Mouse (Mus musculus) spleen, adult 18-20 months (tissue): ENCODE results near the gene Cst9.
A peak's percentile ranks its signal among the peaks of the same experiment; 100 is the strongest.

Experiments used
- DNase-seq, 2 experiments: peaks; one replicate each; pipeline ENCODE4 v3.0.0; 2022; ENCODE audit warnings: mixed read lengths in 2 of 2

The Cst9 gene

DNA sequence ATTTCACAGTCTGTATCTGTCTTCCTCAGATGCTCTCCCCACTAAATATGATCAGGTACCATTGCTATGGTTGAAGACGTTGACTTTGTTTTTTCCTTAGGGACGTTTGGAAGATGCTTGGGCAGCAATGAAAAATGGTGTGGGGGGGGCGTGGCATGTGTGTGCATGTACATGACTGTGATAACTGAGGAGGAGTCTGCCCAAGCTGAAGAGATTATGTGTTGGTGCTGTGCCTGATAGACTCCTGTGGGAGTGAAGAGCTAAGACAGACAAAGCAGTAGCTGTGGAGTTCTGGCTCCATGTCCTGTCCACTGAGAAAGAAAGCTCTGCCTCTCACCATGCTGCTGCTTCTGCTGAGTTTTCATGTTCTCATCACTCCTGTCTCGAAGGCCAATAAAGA is at the start of gene Cst9:
Gene Cst9 (plus strand): TSS at position 236 of the 400 bp plus-strand sequence.
- DNase-seq: no peak

DNA sequence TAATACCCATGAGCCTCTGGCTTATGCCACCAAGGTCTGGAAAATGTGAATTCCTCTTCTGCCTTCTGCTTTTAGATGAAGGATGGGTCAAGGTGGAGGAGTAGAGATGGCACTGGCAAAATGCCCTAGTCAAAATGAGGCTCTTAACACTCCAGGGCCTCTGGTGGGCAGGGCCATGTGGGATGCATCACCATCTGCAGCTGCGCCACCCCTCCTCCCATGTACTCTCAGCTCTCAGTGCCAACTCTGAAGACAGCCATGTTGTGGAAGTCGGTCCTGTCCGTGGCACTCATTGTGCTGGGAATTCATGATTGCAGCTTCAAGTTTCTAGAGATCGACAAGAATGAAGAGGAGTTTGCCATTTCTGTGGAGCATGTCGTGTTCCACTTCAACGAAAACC is 45.8 kb upstream of the Cst9 start, which contains the start of gene Cst12:
Gene Cst12 (plus strand): TSS at position 220 of the 400 bp plus-strand sequence.
- DNase-seq: no peak

- no peak for DNase-seq
Measured at GRCm38 (mm10) chr2:148798485-148798884, 36.5 kb upstream of the Cst9 start, which contains the start of gene Cst8. Gene Cst8, plus strand, starts transcription at chr2:148798785.

DNA sequence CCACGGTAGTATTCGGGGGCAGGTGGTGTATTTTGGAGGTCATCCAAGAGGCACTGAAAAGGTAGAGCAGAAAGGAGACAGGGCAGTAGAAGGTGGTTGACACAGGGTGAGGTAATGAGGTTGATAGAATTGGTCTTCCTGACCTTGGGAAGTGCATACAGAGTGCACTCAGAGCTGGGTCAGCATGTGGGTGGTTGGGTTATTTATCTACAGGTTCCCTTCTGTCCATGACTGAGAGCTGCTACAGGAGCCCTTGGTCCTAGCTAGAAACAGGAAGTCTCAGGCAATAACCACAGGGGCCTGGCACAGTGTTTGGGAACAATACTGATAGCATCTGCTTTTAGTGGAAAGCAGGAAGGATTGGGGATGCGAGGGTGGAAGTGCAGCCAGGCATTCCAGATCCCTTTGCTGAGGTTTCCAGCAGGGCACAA is 33.4 kb upstream of the Cst9 start:
- no peak for DNase-seq

DNA sequence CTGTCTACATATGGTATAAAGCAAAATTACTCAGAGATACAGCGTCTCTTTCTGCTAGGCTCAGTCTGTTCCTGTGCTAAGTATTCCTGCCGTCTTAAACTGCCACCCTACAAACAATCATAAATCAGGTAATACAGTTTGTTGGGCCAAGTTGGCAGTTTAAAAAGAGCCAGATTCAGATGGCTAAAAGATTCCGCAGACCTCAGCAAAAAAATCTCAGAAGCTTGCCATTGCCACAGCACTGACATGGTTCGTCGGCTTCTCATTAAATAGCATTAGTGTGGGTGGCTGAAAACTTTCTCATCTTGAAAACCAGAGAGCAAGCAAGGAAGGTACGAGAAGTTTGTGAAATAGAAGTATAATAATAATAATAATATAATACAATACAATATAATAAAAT is 28.3 kb upstream of the Cst9 start:
- no peak for DNase-seq

DNA sequence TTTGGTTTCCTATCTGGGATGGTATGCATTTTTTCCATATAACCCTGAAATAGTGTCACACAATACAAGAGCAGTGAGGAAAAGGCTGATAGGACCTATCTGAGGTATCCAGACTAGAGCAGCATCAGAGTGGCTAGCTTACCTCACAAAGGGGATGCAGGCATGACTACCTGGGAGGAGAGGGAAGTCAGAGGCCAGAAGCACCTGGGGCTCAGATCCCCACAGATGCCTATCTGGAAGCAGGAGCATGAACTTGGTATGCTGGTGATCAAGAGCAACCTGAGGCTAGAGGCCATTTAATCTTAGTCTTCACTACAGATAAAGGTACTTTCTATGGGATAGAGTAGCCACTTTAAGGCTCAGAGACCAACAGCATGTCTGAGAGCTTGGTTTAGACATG is 15.0 kb upstream of the Cst9 start, which contains the start of gene Cst13:
Gene Cst13 (plus strand): TSS at position 173 of the 400 bp plus-strand sequence.
- no peak for DNase-seq

DNA sequence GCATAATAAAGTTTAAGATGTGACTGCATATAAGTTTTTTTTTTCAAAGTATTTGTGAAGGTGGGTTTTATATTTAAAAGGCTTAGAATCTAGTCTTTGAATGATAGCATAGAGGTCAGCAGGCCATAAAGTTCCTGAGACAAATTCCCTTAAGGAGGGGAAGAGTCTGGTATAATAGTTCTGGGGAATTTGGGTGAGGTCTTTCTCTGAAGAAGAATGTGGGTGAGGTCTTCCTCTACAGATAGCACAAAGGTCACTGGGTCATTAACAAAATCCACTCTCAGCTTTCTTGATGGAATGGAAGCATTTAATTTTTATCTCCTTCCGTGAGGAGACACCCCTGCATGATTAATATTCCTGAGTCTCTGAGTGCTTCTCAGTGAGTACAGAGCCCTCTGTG is 9.0 kb upstream of the Cst9 start:
- DNase-seq: no peak

GRCm38 (mm10) chr2:148838075-148838777 is 3.3 kb downstream of the Cst9 start:
- DNase-seq: no peak

DNA sequence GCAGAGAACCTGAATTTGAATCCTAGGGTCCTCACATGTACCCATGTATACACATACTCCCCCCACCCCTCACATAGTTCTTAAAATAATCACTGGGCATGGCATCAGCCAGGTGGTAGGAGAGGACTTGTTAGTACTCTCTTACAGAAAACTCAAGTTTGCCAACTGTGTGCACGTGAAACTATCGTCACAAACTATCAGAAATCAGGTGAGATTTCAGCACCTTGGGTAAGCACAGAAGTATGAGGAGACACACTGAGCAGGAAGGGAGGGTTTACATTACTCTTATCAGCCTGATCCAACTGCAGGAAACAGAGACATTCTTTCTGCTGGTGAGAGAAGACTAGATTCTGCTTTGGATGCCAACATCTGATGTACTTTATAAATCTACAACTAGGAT is 4.3 kb downstream of the Cst9 start:
- DNase-seq: no peak

GRCm38 (mm10) chr2:148851116-148851906 is 16.4 kb downstream of the Cst9 start:
- DNase-seq: peak; percentile 38 to 80

DNA sequence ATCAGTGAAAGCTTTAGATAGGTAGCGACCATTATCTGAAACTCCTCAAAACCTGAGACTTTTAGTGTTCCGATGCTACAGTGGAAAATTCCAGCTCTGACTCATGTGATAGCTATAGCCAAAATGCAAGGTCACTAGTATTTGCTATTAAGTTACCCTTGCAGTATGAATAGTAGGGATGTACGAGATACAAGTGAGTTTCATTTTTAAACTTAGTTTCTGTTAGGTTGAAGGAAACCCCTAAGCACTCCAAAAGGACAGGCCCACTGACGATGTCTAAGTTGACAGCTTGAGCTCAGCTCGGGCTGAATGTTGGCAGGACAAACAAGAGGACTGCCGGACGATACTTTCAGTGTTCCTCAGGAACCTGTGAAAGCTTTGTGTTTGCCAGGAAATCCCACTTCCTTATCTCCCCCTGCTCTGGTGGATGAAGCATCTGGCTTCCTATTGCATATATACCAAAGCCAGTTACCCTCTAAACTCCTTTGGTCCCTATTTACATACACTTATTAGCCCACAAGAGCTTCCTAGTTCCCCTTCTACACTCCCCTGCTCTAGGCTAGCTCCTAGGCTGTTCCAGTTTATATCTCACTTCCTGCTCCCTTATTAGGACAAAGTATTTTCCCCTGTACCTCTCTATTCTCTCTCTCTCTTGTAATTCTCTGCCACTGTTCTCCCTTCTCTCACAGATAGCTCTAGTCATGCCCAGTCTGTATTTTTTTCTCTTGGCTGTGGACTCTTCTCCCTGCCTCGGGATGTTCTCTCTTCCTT is 21.9 kb downstream of the Cst9 start:
- no peak for DNase-seq

GRCm38 (mm10) chr2:148857506-148857905 is 22.6 kb downstream of the Cst9 start:
- no peak for DNase-seq

DNA sequence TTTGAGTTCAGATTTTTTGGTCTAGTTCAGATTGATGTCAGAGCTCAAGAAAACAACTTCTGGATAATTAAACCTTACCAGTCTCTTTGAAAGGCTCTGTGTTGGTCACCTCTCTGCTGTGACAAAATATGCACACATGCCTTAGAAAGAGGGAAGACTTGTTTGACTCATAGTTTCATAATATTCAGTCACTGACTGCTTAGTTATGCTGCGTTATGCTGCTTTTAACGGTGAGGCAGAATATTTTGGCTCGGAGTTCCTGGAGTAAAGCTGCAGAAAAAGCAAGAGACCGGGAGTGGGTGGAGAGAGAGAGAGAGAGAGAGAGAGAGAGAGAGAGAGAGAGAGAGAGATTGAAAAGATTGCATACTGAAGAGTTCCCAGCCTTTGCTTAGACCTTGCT is 26.0 kb downstream of the Cst9 start:
- DNase-seq: no peak

DNA sequence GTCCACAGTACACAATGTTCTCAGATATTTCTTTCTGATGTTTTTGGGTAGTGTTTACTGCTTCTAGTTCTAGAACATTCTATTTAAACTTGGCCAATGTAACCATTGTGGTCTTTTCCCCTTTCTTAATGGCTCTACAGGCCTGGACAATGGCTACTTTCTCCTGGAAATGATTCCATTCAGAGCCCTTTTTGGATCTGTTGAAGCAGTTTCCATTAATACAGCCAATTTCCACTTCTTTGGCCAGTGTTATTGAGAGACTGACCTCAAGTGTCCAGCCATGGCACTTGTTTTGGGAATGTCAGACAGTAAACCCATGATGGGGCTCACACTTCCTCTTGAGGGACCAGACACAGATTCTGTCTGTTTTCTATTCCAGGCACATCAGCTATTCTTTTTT is 26.7 kb downstream of the Cst9 start:
- DNase-seq: no peak

GRCm38 (mm10) chr2:148864966-148865365 is 30.0 kb downstream of the Cst9 start, which contains the start of gene 9230104L09Rik:
Gene 9230104L09Rik, minus strand, starts transcription at chr2:148865038.
- no peak for DNase-seq

- DNase-seq: no peak
Measured at GRCm38 (mm10) chr2:148868959-148869358, 34.0 kb downstream of the Cst9 start.

- DNase-seq: no peak
Measured at GRCm38 (mm10) chr2:148870526-148870925, 35.6 kb downstream of the Cst9 start.

DNA sequence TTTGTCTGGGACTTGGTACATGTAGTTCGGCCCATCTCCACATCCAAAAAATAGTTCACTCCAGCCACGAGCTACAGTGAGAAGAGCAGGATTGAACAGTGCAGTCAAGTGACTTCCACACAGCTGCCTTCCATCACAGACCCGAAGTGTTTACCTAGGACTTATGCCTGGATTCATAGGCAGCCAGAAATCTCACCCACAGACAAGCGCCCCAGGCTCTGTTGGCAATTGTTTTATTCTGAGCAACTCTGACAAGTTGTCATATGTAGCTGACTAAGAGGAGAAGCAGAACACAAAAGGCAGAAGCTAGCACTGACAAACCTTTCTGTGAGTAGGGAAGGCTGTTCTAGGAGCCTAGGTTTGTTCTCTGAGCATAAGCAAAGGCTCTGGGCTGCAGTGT is 37.9 kb downstream of the Cst9 start:
- no peak for DNase-seq

GRCm38 (mm10) chr2:148874224-148874616 is 39.3 kb downstream of the Cst9 start:
- no peak for DNase-seq

GRCm38 (mm10) chr2:148874617-148875334 is 39.8 kb downstream of the Cst9 start:
- DNase-seq: no peak

DNA sequence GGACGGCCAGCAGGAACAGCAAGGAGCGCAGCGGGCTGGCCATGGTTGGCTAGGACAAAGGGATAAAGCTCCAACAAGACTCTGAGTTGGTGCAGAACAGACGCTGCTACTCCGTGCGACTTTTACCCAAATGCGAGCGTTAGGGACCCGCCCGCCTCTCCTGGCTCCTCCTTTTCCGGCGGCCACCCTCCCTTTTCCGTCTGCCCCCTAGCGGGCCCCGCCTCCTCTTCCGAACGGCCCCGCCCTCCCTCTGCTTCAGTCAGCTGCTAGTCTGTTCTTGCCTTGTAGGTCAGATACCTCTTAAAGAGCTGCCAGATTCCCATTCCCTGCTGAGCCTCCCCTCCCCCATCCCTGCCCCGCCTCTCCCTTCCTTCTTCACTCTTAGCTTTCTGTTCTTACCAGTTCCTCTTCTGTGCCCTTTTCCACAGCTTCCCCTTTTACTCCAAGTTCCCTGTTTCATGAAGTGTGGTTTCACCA is 40.4 kb downstream of the Cst9 start, which contains the start of gene Cst3:
Gene Cst3 (minus strand): TSS at position 358 of the 477 bp plus-strand sequence.
- DNase-seq: peak; percentile 87 to 90
